ENCODE assay signal across 8 mouse cellular contexts in genomic region chr19:15985172-15985713, GRCm38 (mm10). TPM values are rescaled to one million over a fixed set of nuclear protein-coding genes. Genes with fewer than 3 reads are reported as not detected.
DNase-seq lines count a peak whose midpoint lies in the region; ATAC-seq and TF ChIP-seq lines count a peak whose summit lies in the region.

No protein-coding gene starts in this region.

- no peak for TF ChIP-seq CTCF in lung, embryonic 14.5 days (IDR thresholded peaks at IDR 0.05; ENCODE audit: low read depth)

- peaks cover 3% of the 10 kb centered on the region; the same call in 1 of the 2 replicates for H3K4me1 ChIP-seq in lung, embryonic 14.5 days (ENCODE audit: insufficient read depth)
- H3K4me1 ChIP-seq in embryonic facial prominence, embryonic 14.5 days (ENCODE audit: control insufficient read depth, insufficient read depth, low read length), result peaks cover 3% of the 10 kb centered on the region; the same call in 1 of the 2 replicates
- H3K4me1 ChIP-seq in intestine, embryonic 16.5 days (ENCODE audit: control insufficient read depth, insufficient read depth, low read length), result peaks cover 2% of the 10 kb centered on the region; the same call in 1 of the 2 replicates
- H3K4me1 ChIP-seq in neural tube, embryonic 13.5 days (replicated peaks), result peaks cover 41% of the 10 kb centered on the region

- 0 out of 2 replicates have a peak, but pooled peaks cover 2% of the 10 kb centered on the region for H3K36me3 ChIP-seq in lung, embryonic 14.5 days (ENCODE audit: insufficient read depth)
- 0 out of 2 replicates have a peak, but pooled peaks cover 2% of the 10 kb centered on the region for H3K36me3 ChIP-seq in embryonic facial prominence, embryonic 14.5 days (ENCODE audit: control insufficient read depth, insufficient read depth, low read length)
- no peaks in the 10 kb centered on the region for H3K36me3 ChIP-seq in intestine, embryonic 16.5 days (ENCODE audit: control insufficient read depth, insufficient read depth, low read length)
- H3K36me3 ChIP-seq in neural tube, embryonic 13.5 days, result no peaks in the 10 kb centered on the region

- WGBS in lung, embryonic 14.5 days, result 25% methylated on average over 10 of the region's 10 CpGs
- WGBS in embryonic facial prominence, embryonic 14.5 days, result 31% methylated on average over 10 of the region's 10 CpGs
- WGBS in intestine, embryonic 16.5 days, result 28% methylated on average over 10 of the region's 10 CpGs
- WGBS in neural tube, embryonic 13.5 days, result 30% methylated on average over 10 of the region's 10 CpGs

- no peaks in the 10 kb centered on the region for H3K9me3 ChIP-seq in lung, embryonic 14.5 days (ENCODE audit: low read depth, low read length)
- no peaks in the 10 kb centered on the region for H3K9me3 ChIP-seq in embryonic facial prominence, embryonic 14.5 days (ENCODE audit: control insufficient read depth, low read length)
- H3K9me3 ChIP-seq in intestine, embryonic 16.5 days (ENCODE audit: control insufficient read depth, low read length), result no peaks in the 10 kb centered on the region
- no peaks in the 10 kb centered on the region for H3K9me3 ChIP-seq in neural tube, embryonic 13.5 days

- intact Hi-C loops in left cerebral cortex, postnatal 25 days (cut with DNase I), result no loop called here

- H3K4me2 ChIP-seq in lung, embryonic 14.5 days, result peak overlapping the region; percentile 77
- H3K4me2 ChIP-seq in embryonic facial prominence, embryonic 14.5 days (ENCODE audit: low read depth, low read length), result peak overlapping the region; percentile 85
- peak overlapping the region; percentile 91 for H3K4me2 ChIP-seq in intestine, embryonic 16.5 days (ENCODE audit: low read depth, low read length)
- H3K4me2 ChIP-seq in neural tube, embryonic 13.5 days, result peak overlapping the region; percentile 71

- H3K4me3 ChIP-seq in lung, embryonic 14.5 days (ENCODE audit: low read depth, low read length), result peak overlapping the region; percentile 69
- H3K4me3 ChIP-seq in embryonic facial prominence, embryonic 14.5 days (ENCODE audit: low read depth, low read length), result peak overlapping the region; percentile 82
- H3K4me3 ChIP-seq in intestine, embryonic 16.5 days (ENCODE audit: low read length), result peak overlapping the region; percentile 84
- peak overlapping the region; percentile 88 for H3K4me3 ChIP-seq in neural tube, embryonic 13.5 days

- no peak for ATAC-seq in lung, embryonic 14.5 days (ENCODE audit: insufficient read depth)
- no peak; the same call in 1 of the 2 replicates for ATAC-seq in embryonic facial prominence, embryonic 14.5 days (ENCODE audit: low read depth)
- ATAC-seq in intestine, embryonic 16.5 days, result no peak
- peak; percentile 12 for ATAC-seq in neural tube, embryonic 13.5 days (ENCODE audit: low read depth)

- no peak overlapping the region for H3K27ac ChIP-seq in lung, embryonic 14.5 days (ENCODE audit: low read depth)
- H3K27ac ChIP-seq in embryonic facial prominence, embryonic 14.5 days (replicated peaks; ENCODE audit: low read depth, low read length), result peak overlapping the region; percentile 84; the same call in 1 of the 2 replicates
- no peak overlapping the region for H3K27ac ChIP-seq in intestine, embryonic 16.5 days (ENCODE audit: low read length)
- H3K27ac ChIP-seq in neural tube, embryonic 13.5 days (replicated peaks), result peak overlapping the region; percentile 96

- no peaks in the 10 kb centered on the region for H3K27me3 ChIP-seq in lung, embryonic 14.5 days (ENCODE audit: insufficient read depth, low read length)
- H3K27me3 ChIP-seq in embryonic facial prominence, embryonic 14.5 days (replicated peaks; ENCODE audit: control insufficient read depth, insufficient read depth, low read length), result no peaks in the 10 kb centered on the region
- H3K27me3 ChIP-seq in intestine, embryonic 16.5 days (replicated peaks; ENCODE audit: control insufficient read depth, insufficient read depth, low read length), result no peaks in the 10 kb centered on the region
- no peaks in the 10 kb centered on the region for H3K27me3 ChIP-seq in neural tube, embryonic 13.5 days

- no peak overlapping the region for H3K9ac ChIP-seq in lung, embryonic 14.5 days
- peak overlapping the region; percentile 84 for H3K9ac ChIP-seq in embryonic facial prominence, embryonic 14.5 days (ENCODE audit: low read depth, low read length)
- H3K9ac ChIP-seq in intestine, embryonic 16.5 days (ENCODE audit: low read depth, low read length), result 0 out of 2 replicates have a peak overlapping the region, but pooled peaks have one; percentile 87
- peak overlapping the region; percentile 94 for H3K9ac ChIP-seq in neural tube, embryonic 13.5 days

- no peak for DNase-seq in lung, embryonic 14.5 days
- no peak for DNase-seq in lung, postnatal 14 days
- no peak for DNase-seq in embryonic facial prominence, embryonic 14.5 days (ENCODE audit: low spot score)
- DNase-seq in left cerebral cortex, postnatal 25 days (ENCODE audit: low spot score in 2 of 2), result no peak
- DNase-seq in thymus, postnatal 4 days, result no peak
- DNase-seq in cerebellum, postnatal 4 days (ENCODE audit: low spot score in 2 of 2), result no peak

RNA-seq across cellular contexts. Expression of gene Cep78, which starts 0.5 kb away (rescaled TPM):
- polyA plus RNA-seq in lung, embryonic 14.5 days (2014; fragmentation: Nextera tagmentation; extraction: Ambion mirVana), result 35.2 and 36.1 TPM in 2 replicates
- polyA plus RNA-seq in embryonic facial prominence, embryonic 14.5 days (2014; fragmentation: Nextera tagmentation; extraction: Ambion mirVana), result 19.1 and 21.6 TPM in 2 replicates
- polyA plus RNA-seq in intestine, embryonic 16.5 days (2015; fragmentation: Nextera tagmentation; extraction: Ambion mirVana), result 11.6 and 14.4 TPM in 2 replicates
- polyA plus RNA-seq in neural tube, embryonic 13.5 days (2015; fragmentation: Nextera tagmentation; extraction: Ambion mirVana), result 40.6 and 42.3 TPM in 2 replicates
- total RNA-seq in left cerebral cortex, postnatal 25 days (2021), result 10 to 100 TPM; 10.3 to 11.6 TPM

RNA-seq across cellular contexts. Expression of gene Psat1, which starts 38.1 kb away (rescaled TPM):
- 209 and 227 TPM in 2 replicates for polyA plus RNA-seq in lung, embryonic 14.5 days (2014; fragmentation: Nextera tagmentation; extraction: Ambion mirVana)
- 121 and 126 TPM in 2 replicates for polyA plus RNA-seq in embryonic facial prominence, embryonic 14.5 days (2014; fragmentation: Nextera tagmentation; extraction: Ambion mirVana)
- 65.1 and 73.5 TPM in 2 replicates for polyA plus RNA-seq in intestine, embryonic 16.5 days (2015; fragmentation: Nextera tagmentation; extraction: Ambion mirVana)
- polyA plus RNA-seq in neural tube, embryonic 13.5 days (2015; fragmentation: Nextera tagmentation; extraction: Ambion mirVana), result 76.2 and 83.5 TPM in 2 replicates
- 100 to 1,000 TPM; 110 to 116 TPM for total RNA-seq in left cerebral cortex, postnatal 25 days (2021)

Comparison
In these comparisons a context has a peak if more than half of its experiments do, and no peak if none do; other contexts are left out.
1. H3K27ac ChIP-seq: peak in embryonic facial prominence, embryonic 14.5 days (single experiment) and neural tube, embryonic 13.5 days (single experiment); none in lung, embryonic 14.5 days (single experiment) and intestine, embryonic 16.5 days (single experiment).
2. Peak in every context shown above with its lines, with median percentiles within 50 percentile points of each other: H3K4me2 ChIP-seq and H3K4me3 ChIP-seq.